Mouse (Mus musculus): ENCODE results near the gene Nwd2. TPM values are rescaled to one million over a fixed set of nuclear protein-coding genes. Genes with fewer than 3 reads are reported as not detected.

Nwd2 gene
- polyA plus RNA-seq, 1 experiment from 2014 or later: 17.8 TPM

GRCm38 (mm10) chr5:63666884-63667283 lies 18.0 kb downstream of the Nwd2 start:
- Histone ChIP-seq H3K9me3 (replicated peaks) (no peaks in the 10 kb centered on the region), H3K4me3 (replicated peaks) (no peak overlapping the region), H3K36me3 (no peaks in the 10 kb centered on the region), H3K4me1 (no peaks in the 10 kb centered on the region), H3K27me3 (replicated peaks) (no peaks in the 10 kb centered on the region), H3K27ac (replicated peaks) (no peak overlapping the region), H3K4me2 (no peak overlapping the region), H3K9ac (replicated peaks) (no peak overlapping the region)
- 94% methylated on average over 5 of the region's 5 CpGs for WGBS
- ATAC-seq (ENCODE audit: low FRiP score): no peak

GRCm38 (mm10) chr5:63675934-63676333 lies 27.0 kb downstream of the Nwd2 start:
- Histone ChIP-seq H3K27me3 (replicated peaks) (no peaks in the 10 kb centered on the region), H3K9me3 (replicated peaks) (no peaks in the 10 kb centered on the region), H3K27ac (replicated peaks) (no peak overlapping the region), H3K36me3 (no peaks in the 10 kb centered on the region), H3K4me2 (no peak overlapping the region), H3K4me1 (no peaks in the 10 kb centered on the region), H3K9ac (replicated peaks) (no peak overlapping the region), H3K4me3 (replicated peaks) (no peak overlapping the region)
- ATAC-seq (ENCODE audit: low FRiP score): no peak
- WGBS: 80% methylated on average over 2 of the region's 2 CpGs

- no peaks in the 10 kb centered on the region for H3K9me3 ChIP-seq (replicated peaks)
- no peaks in the 10 kb centered on the region for H3K36me3 ChIP-seq
- no peak overlapping the region for H3K4me3 ChIP-seq (replicated peaks)
- H3K27me3 ChIP-seq (replicated peaks): no peaks in the 10 kb centered on the region
- H3K9ac ChIP-seq (replicated peaks): no peak overlapping the region
- no peak for ATAC-seq (ENCODE audit: low FRiP score)
- WGBS: 77% methylated on average over 1 of the region's 1 CpGs
- no peak overlapping the region for H3K4me2 ChIP-seq
- no peak overlapping the region for H3K27ac ChIP-seq (replicated peaks)
- no peaks in the 10 kb centered on the region for H3K4me1 ChIP-seq
Measured at GRCm38 (mm10) chr5:63689084-63689483, 40.2 kb downstream of the Nwd2 start.

GRCm38 (mm10) chr5:63696784-63697183 lies 47.9 kb downstream of the Nwd2 start:
- no peak overlapping the region for H3K27ac ChIP-seq (replicated peaks)
- H3K9ac ChIP-seq (replicated peaks): no peak overlapping the region
- WGBS: 53% methylated on average over 2 of the region's 2 CpGs
- peak; percentile 50; the same call in 1 of the 2 replicates for ATAC-seq (ENCODE audit: low FRiP score)
- H3K4me3 ChIP-seq (replicated peaks): no peak overlapping the region
- no peaks in the 10 kb centered on the region for H3K27me3 ChIP-seq (replicated peaks)
- H3K9me3 ChIP-seq (replicated peaks): no peaks in the 10 kb centered on the region
- H3K36me3 ChIP-seq: no peaks in the 10 kb centered on the region
- H3K4me1 ChIP-seq: no peaks in the 10 kb centered on the region
- no peak overlapping the region for H3K4me2 ChIP-seq

GRCm38 (mm10) chr5:63697196-63697595 lies 48.3 kb downstream of the Nwd2 start:
- Histone ChIP-seq H3K4me2 (no peak overlapping the region), H3K9ac (replicated peaks) (no peak overlapping the region), H3K27me3 (replicated peaks) (no peaks in the 10 kb centered on the region), H3K36me3 (no peaks in the 10 kb centered on the region), H3K4me3 (replicated peaks) (no peak overlapping the region), H3K4me1 (no peaks in the 10 kb centered on the region), H3K9me3 (replicated peaks) (no peaks in the 10 kb centered on the region), H3K27ac (replicated peaks) (no peak overlapping the region)
- ATAC-seq (ENCODE audit: low FRiP score): no peak
- WGBS: 60% methylated on average over 5 of the region's 5 CpGs

GRCm38 (mm10) chr5:63728955-63729354 lies 80.1 kb downstream of the Nwd2 start:
- Histone ChIP-seq H3K9ac (replicated peaks) (no peak overlapping the region), H3K9me3 (replicated peaks) (no peaks in the 10 kb centered on the region), H3K27ac (replicated peaks) (no peak overlapping the region), H3K4me2 (no peak overlapping the region), H3K4me1 (no peaks in the 10 kb centered on the region), H3K27me3 (replicated peaks) (no peaks in the 10 kb centered on the region), H3K4me3 (replicated peaks) (no peak overlapping the region), H3K36me3 (no peaks in the 10 kb centered on the region)
- ATAC-seq (ENCODE audit: low FRiP score): no peak
- WGBS: 73% methylated on average over 3 of the region's 3 CpGs

- WGBS: 75% methylated on average over 7 of the region's 7 CpGs
- Histone ChIP-seq H3K4me2 (no peak overlapping the region), H3K27me3 (replicated peaks) (no peaks in the 10 kb centered on the region), H3K4me1 (no peaks in the 10 kb centered on the region), H3K36me3 (no peaks in the 10 kb centered on the region), H3K9me3 (replicated peaks) (no peaks in the 10 kb centered on the region), H3K27ac (replicated peaks) (no peak overlapping the region), H3K4me3 (replicated peaks) (no peak overlapping the region), H3K9ac (replicated peaks) (no peak overlapping the region)
- ATAC-seq (ENCODE audit: low FRiP score): no peak
Measured at GRCm38 (mm10) chr5:63735521-63735920, 86.6 kb downstream of the Nwd2 start.

GRCm38 (mm10) chr5:63743426-63743825 lies 94.5 kb downstream of the Nwd2 start:
- H3K36me3 ChIP-seq: no peaks in the 10 kb centered on the region
- H3K4me2 ChIP-seq: no peak overlapping the region
- H3K9me3 ChIP-seq (replicated peaks): no peaks in the 10 kb centered on the region
- no peaks in the 10 kb centered on the region for H3K27me3 ChIP-seq (replicated peaks)
- H3K27ac ChIP-seq (replicated peaks): no peak overlapping the region
- H3K4me3 ChIP-seq (replicated peaks): no peak overlapping the region
- H3K4me1 ChIP-seq: 0 out of 2 replicates have a peak, but pooled peaks cover under 1% of the 10 kb centered on the region
- ATAC-seq (ENCODE audit: low FRiP score): no peak
- no peak overlapping the region for H3K9ac ChIP-seq (replicated peaks)
- WGBS: 92% methylated on average over 2 of the region's 2 CpGs

GRCm38 (mm10) chr5:63748299-63748698 lies 99.4 kb downstream of the Nwd2 start:
- no peaks in the 10 kb centered on the region for H3K27me3 ChIP-seq (replicated peaks)
- 0 out of 2 replicates have a peak, but pooled peaks cover 5% of the 10 kb centered on the region for H3K4me1 ChIP-seq
- 51% methylated on average over 2 of the region's 2 CpGs for WGBS
- no peak overlapping the region for H3K27ac ChIP-seq (replicated peaks)
- no peak for ATAC-seq (ENCODE audit: low FRiP score)
- H3K4me2 ChIP-seq: no peak overlapping the region
- no peak overlapping the region for H3K4me3 ChIP-seq (replicated peaks)
- no peak overlapping the region for H3K9ac ChIP-seq (replicated peaks)
- H3K36me3 ChIP-seq: no peaks in the 10 kb centered on the region
- H3K9me3 ChIP-seq (replicated peaks): no peaks in the 10 kb centered on the region

GRCm38 (mm10) chr5:63748759-63749158 lies 99.9 kb downstream of the Nwd2 start:
- Histone ChIP-seq H3K4me3 (replicated peaks) (no peak overlapping the region), H3K27me3 (replicated peaks) (no peaks in the 10 kb centered on the region), H3K9me3 (replicated peaks) (no peaks in the 10 kb centered on the region), H3K36me3 (no peaks in the 10 kb centered on the region), H3K9ac (replicated peaks) (no peak overlapping the region), H3K4me2 (no peak overlapping the region), H3K27ac (replicated peaks) (no peak overlapping the region), H3K4me1 (0 out of 2 replicates have a peak, but pooled peaks cover 5% of the 10 kb centered on the region)
- no peak for ATAC-seq (ENCODE audit: low FRiP score)
- WGBS: 51% methylated on average over 1 of the region's 1 CpGs

- no peak overlapping the region for H3K4me2 ChIP-seq
- H3K4me1 ChIP-seq: no peaks in the 10 kb centered on the region
- ATAC-seq (ENCODE audit: low FRiP score): no peak
- H3K9me3 ChIP-seq (replicated peaks): no peaks in the 10 kb centered on the region
- no peaks in the 10 kb centered on the region for H3K27me3 ChIP-seq (replicated peaks)
- H3K36me3 ChIP-seq: no peaks in the 10 kb centered on the region
- no peak overlapping the region for H3K27ac ChIP-seq (replicated peaks)
- 64% methylated on average over 5 of the region's 5 CpGs for WGBS
- no peak overlapping the region for H3K9ac ChIP-seq (replicated peaks)
- no peak overlapping the region for H3K4me3 ChIP-seq (replicated peaks)
Measured at GRCm38 (mm10) chr5:63755092-63755761, 106.3 kb downstream of the Nwd2 start.

- WGBS: 85% methylated on average over 3 of the region's 3 CpGs
- ATAC-seq (ENCODE audit: low FRiP score): no peak
Measured at GRCm38 (mm10) chr5:63755938-63756337, 107.0 kb downstream of the Nwd2 start.

More at GRCm38 (mm10) chr5:63755938-63756337, 107.0 kb downstream of the Nwd2 start:
- H3K36me3 ChIP-seq: no peaks in the 10 kb centered on the region
- H3K4me3 ChIP-seq (replicated peaks): no peak overlapping the region
- H3K4me2 ChIP-seq: no peak overlapping the region
- H3K27ac ChIP-seq (replicated peaks): no peak overlapping the region
- H3K9me3 ChIP-seq (replicated peaks): no peaks in the 10 kb centered on the region
- H3K9ac ChIP-seq (replicated peaks): no peak overlapping the region
- no peaks in the 10 kb centered on the region for H3K4me1 ChIP-seq
- H3K27me3 ChIP-seq (replicated peaks): no peaks in the 10 kb centered on the region
